Mouse (Mus musculus): ENCODE results near the gene Mia. TPM values are rescaled to one million over a fixed set of nuclear protein-coding genes. Genes with fewer than 3 reads are reported as not detected.

Mia gene
- total RNA-seq, 1 experiment: 12.5 TPM

GRCm38 (mm10) chr7:27160921-27161320 lies 20.0 kb downstream of the Mia start:
- peaks cover 24% of the 10 kb centered on the region for H3K36me3 ChIP-seq (ENCODE audit: control insufficient read depth, insufficient read depth, low read length, poor library complexity, severe bottlenecking)
- no peak overlapping the region for H3K27ac ChIP-seq (ENCODE audit: insufficient read depth, low read depth, low read length, poor library complexity, severe bottlenecking)
- peaks cover 0 to 12% of the 10 kb centered on the region in 2 experiments; a peak in 2 of 4 replicates for H3K4me1 ChIP-seq (ENCODE audit: control insufficient read depth in 2 of 2, insufficient read depth in 2 of 2, low read length in 2 of 2, poor library complexity in 1 of 2)
- H3K9ac ChIP-seq (ENCODE audit: insufficient read depth, low read depth, low read length, poor library complexity, severe bottlenecking): no peak overlapping the region
- no peak overlapping the region for H3K4me3 ChIP-seq (ENCODE audit: insufficient read depth in 1 of 2, low read depth in 1 of 2, low read length in 2 of 2, poor library complexity in 1 of 2, severe bottlenecking in 1 of 2)
- TF ChIP-seq CHD2 (IDR thresholded peaks at IDR 0.05; ENCODE audit: low read depth, low read length) (no peak), ZC3H11A (IDR thresholded peaks at IDR 0.05; ENCODE audit: borderline replicate concordance, low read depth, low read length) (no peak), HCFC1 (IDR thresholded peaks at IDR 0.05; ENCODE audit: borderline replicate concordance, insufficient read depth, low read length) (no peak), MAFK (IDR thresholded peaks at IDR 0.05; ENCODE audit: insufficient read depth, low read depth, low read length) (no peak), ZNF384 (IDR thresholded peaks at IDR 0.05; ENCODE audit: low read depth, low read length) (no peak)
- no peak for DNase-seq (ENCODE audit: low read depth, low spot score)
- H3K9me3 ChIP-seq (ENCODE audit: control insufficient read depth, insufficient read depth, low read depth, low read length): no peaks in the 10 kb centered on the region
- in situ Hi-C loops (cut with MboI; ENCODE audit: low sequenced_read_pairs in 2 of 2, unreplicated experiment in 2 of 2): no loop called here

GRCm38 (mm10) chr7:27159882-27160281 lies 21.1 kb downstream of the Mia start:
- in situ Hi-C loops (cut with MboI; ENCODE audit: low sequenced_read_pairs in 2 of 2, unreplicated experiment in 2 of 2): no loop called here
- H3K36me3 ChIP-seq (ENCODE audit: control insufficient read depth, insufficient read depth, low read length, poor library complexity, severe bottlenecking): peaks cover 24% of the 10 kb centered on the region
- peak; percentile 91 for DNase-seq (ENCODE audit: low read depth, low spot score)
- H3K9ac ChIP-seq (ENCODE audit: insufficient read depth, low read depth, low read length, poor library complexity, severe bottlenecking): no peak overlapping the region
- H3K9me3 ChIP-seq (ENCODE audit: control insufficient read depth, insufficient read depth, low read depth, low read length): no peaks in the 10 kb centered on the region
- H3K27ac ChIP-seq (ENCODE audit: insufficient read depth, low read depth, low read length, poor library complexity, severe bottlenecking): no peak overlapping the region
- H3K4me3 ChIP-seq (ENCODE audit: insufficient read depth in 1 of 2, low read depth in 1 of 2, low read length in 2 of 2, poor library complexity in 1 of 2, severe bottlenecking in 1 of 2): no peak overlapping the region
- TF ChIP-seq CHD2 (IDR thresholded peaks at IDR 0.05; ENCODE audit: low read depth, low read length) (no peak), ZNF384 (IDR thresholded peaks at IDR 0.05; ENCODE audit: low read depth, low read length) (no peak), HCFC1 (IDR thresholded peaks at IDR 0.05; ENCODE audit: borderline replicate concordance, insufficient read depth, low read length) (peak; percentile 42; the same call in 1 of the 2 replicates), ZC3H11A (IDR thresholded peaks at IDR 0.05; ENCODE audit: borderline replicate concordance, low read depth, low read length) (0 out of 2 replicates have a peak, but pooled peaks have one; percentile 24), MAFK (IDR thresholded peaks at IDR 0.05; ENCODE audit: insufficient read depth, low read depth, low read length) (no peak)
- peaks cover 0 to 9% of the 10 kb centered on the region in 2 experiments; a peak in 2 of 4 replicates for H3K4me1 ChIP-seq (ENCODE audit: control insufficient read depth in 2 of 2, insufficient read depth in 2 of 2, low read length in 2 of 2, poor library complexity in 1 of 2)

- Histone ChIP-seq H3K27ac (ENCODE audit: insufficient read depth, low read depth, low read length, poor library complexity, severe bottlenecking) (no peak overlapping the region), H3K4me1 (ENCODE audit: control insufficient read depth in 2 of 2, insufficient read depth in 2 of 2, low read length in 2 of 2, poor library complexity in 1 of 2) (peaks cover 0 to 9% of the 10 kb centered on the region in 2 experiments; a peak in 2 of 4 replicates), H3K4me3 (ENCODE audit: insufficient read depth in 1 of 2, low read depth in 1 of 2, low read length in 2 of 2, poor library complexity in 1 of 2, severe bottlenecking in 1 of 2) (no peak overlapping the region), H3K9ac (ENCODE audit: insufficient read depth, low read depth, low read length, poor library complexity, severe bottlenecking) (no peak overlapping the region), H3K9me3 (ENCODE audit: control insufficient read depth, insufficient read depth, low read depth, low read length) (no peaks in the 10 kb centered on the region), H3K36me3 (ENCODE audit: control insufficient read depth, insufficient read depth, low read length, poor library complexity, severe bottlenecking) (peaks cover 24% of the 10 kb centered on the region)
- in situ Hi-C loops (cut with MboI; ENCODE audit: low sequenced_read_pairs in 2 of 2, unreplicated experiment in 2 of 2): no loop called here
- TF ChIP-seq ZC3H11A (IDR thresholded peaks at IDR 0.05; ENCODE audit: borderline replicate concordance, low read depth, low read length) (no peak), CHD2 (IDR thresholded peaks at IDR 0.05; ENCODE audit: low read depth, low read length) (no peak), HCFC1 (IDR thresholded peaks at IDR 0.05; ENCODE audit: borderline replicate concordance, insufficient read depth, low read length) (no peak), MAFK (IDR thresholded peaks at IDR 0.05; ENCODE audit: insufficient read depth, low read depth, low read length) (no peak), ZNF384 (IDR thresholded peaks at IDR 0.05; ENCODE audit: low read depth, low read length) (no peak)
- no peak for DNase-seq (ENCODE audit: low read depth, low spot score)
Observed at GRCm38 (mm10) chr7:27159256-27159655, 21.7 kb downstream of the Mia start.

GRCm38 (mm10) chr7:27158171-27158570 lies 22.8 kb downstream of the Mia start:
- TF ChIP-seq CHD2 (IDR thresholded peaks at IDR 0.05; ENCODE audit: low read depth, low read length): no peak
- no peak for TF ChIP-seq ZC3H11A (IDR thresholded peaks at IDR 0.05; ENCODE audit: borderline replicate concordance, low read depth, low read length)
- no peak for TF ChIP-seq ZNF384 (IDR thresholded peaks at IDR 0.05; ENCODE audit: low read depth, low read length)
- TF ChIP-seq MAFK (IDR thresholded peaks at IDR 0.05; ENCODE audit: insufficient read depth, low read depth, low read length): no peak
- TF ChIP-seq HCFC1 (IDR thresholded peaks at IDR 0.05; ENCODE audit: borderline replicate concordance, insufficient read depth, low read length): no peak
- peaks cover 0 to 8% of the 10 kb centered on the region in 2 experiments; a peak in 2 of 4 replicates for H3K4me1 ChIP-seq (ENCODE audit: control insufficient read depth in 2 of 2, insufficient read depth in 2 of 2, low read length in 2 of 2, poor library complexity in 1 of 2)
- peaks cover 24% of the 10 kb centered on the region for H3K36me3 ChIP-seq (ENCODE audit: control insufficient read depth, insufficient read depth, low read length, poor library complexity, severe bottlenecking)
- in situ Hi-C loops (cut with MboI; ENCODE audit: low sequenced_read_pairs in 2 of 2, unreplicated experiment in 2 of 2): no loop called here
- H3K9ac ChIP-seq (ENCODE audit: insufficient read depth, low read depth, low read length, poor library complexity, severe bottlenecking): no peak overlapping the region
- H3K27ac ChIP-seq (ENCODE audit: insufficient read depth, low read depth, low read length, poor library complexity, severe bottlenecking): no peak overlapping the region
- H3K4me3 ChIP-seq (ENCODE audit: insufficient read depth in 1 of 2, low read depth in 1 of 2, low read length in 2 of 2, poor library complexity in 1 of 2, severe bottlenecking in 1 of 2): no peak overlapping the region
- no peaks in the 10 kb centered on the region for H3K9me3 ChIP-seq (ENCODE audit: control insufficient read depth, insufficient read depth, low read depth, low read length)
- no peak for DNase-seq (ENCODE audit: low read depth, low spot score)

Measured in ES-E14 (cell line).